Mouse (Mus musculus) embryo, embryonic 11 days (tissue): ENCODE results near the gene Zfp148.
"Not testable (repeated sequence)": the region's sequence is repeated elsewhere in the genome, so short reads cannot be mapped to it uniquely, and the experiment has no call there.

Experiments
- DNase-seq: peaks from one replicate; pipeline ENCODE4 v3.0.0-alpha.2; 2015

The Zfp148 gene

DNA sequence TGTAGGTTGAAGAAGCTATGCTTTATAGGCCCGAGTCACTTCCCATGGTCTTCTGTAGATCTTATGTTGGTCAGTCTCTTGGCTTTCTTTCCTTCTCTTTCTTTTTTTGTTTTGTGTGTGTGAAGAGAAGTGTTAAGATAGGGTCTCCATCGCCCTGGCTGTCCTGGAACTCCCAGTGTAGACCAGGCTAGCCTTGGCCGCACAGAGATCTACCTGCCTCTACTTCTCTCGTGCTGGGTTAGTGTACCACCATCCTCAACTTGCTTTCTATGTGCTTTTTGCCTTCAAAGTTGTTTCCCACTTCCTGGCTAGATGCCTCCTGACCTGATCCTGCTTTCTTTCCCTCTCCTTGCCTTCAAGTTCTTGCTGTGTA, 84.6 kb downstream of the Zfp148 start:
- no peak for DNase-seq

DNA sequence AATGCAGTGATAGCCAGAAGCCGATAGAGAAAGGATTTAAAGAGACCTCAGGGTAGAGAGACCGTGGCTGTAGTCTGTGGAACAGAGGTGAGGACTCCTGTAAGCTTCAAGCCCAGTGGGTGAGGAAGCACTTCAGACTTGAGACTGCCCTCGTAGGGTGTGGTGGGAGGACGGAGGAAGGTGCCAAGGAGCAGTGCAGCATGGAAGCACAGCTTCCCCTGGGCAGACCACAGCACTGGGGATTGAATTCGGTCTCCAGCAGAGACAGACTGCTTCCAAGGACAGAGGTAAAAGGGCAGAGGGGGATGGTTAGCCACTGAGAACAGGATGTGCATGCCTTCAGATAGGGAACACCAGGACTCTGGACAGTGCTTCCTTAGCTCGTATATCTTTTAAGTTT, 86.8 kb downstream of the Zfp148 start:
- no peak for DNase-seq

DNA sequence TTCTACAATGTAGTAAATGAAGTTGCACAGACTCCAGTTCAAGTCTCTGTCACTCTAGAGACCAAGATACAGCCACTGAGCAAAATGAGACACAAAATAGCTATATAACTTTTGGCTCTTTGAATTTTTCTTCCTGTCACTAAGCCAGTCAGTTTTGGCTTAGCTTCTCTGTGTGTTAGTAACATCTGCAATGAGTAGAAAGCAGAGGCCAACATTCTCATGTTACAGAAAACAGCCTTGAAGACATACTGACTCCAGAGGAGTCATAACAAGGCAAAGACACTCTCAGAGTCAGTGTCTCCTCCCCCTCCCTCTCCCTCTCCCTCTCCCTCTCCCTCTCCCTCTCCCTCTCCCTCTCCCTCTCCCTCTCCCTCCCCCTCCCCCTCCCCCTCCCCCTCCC, 89.3 kb downstream of the Zfp148 start:
- DNase-seq: no peak

DNA sequence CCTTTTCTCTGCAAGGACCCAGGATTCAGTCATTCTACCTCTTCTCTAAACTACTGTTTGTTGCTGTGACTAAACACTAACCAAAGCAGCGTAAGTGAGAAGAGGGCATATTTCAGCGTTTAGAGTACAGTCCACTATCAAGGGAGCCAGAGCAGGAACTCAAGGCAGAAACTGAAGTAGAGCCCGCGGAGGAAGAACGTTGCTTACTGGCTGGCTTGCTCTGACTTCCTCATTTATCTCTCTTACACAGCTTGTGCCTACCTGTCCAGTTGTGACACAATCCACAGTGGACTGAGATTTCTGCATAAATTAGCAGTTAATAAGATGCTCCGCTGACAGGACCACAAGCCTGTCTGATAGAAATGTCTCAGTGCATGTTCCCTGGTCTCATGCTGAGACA, 93.7 kb downstream of the Zfp148 start:
- DNase-seq: no peak

DNA sequence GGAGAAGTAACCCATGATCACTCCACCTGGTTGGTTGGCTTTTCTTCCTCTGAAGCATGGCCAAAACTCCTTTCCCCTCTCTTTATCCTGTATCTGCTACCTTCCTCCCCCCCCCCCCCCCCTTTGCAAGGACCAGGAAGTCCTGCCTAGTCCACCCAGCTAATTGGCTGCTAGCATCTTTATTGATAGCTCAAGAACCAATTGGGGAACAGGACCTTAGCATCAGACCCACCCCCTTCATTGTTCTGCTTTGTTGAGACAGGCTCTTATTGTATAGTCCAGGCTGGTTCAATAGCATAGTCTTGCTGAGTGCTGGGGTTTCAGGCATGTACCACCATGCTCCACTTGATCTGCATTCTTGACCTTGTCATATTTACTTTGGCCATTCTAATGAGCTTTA, 99.3 kb downstream of the Zfp148 start:
- no peak for DNase-seq

DNA sequence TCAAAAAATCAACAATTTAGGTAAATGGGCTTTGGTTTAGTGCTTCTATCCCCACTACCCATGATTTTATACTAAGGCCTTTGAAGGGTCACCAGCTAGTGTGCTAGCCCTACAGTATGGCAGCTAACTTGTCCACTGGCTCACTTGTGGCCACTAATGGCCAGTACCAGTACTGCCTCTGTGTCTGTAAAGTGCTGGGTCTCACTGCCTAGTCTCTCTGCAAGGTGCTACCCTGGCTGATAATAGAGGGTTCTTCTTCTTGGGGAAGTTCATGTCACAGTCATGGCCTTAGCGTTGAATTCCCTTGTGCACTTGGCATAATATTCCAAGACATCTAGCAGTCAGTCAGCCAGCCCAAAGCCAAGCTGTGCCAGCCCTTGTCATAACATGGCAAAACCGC, 100.5 kb downstream of the Zfp148 start:
- DNase-seq: peak; percentile 42

DNA sequence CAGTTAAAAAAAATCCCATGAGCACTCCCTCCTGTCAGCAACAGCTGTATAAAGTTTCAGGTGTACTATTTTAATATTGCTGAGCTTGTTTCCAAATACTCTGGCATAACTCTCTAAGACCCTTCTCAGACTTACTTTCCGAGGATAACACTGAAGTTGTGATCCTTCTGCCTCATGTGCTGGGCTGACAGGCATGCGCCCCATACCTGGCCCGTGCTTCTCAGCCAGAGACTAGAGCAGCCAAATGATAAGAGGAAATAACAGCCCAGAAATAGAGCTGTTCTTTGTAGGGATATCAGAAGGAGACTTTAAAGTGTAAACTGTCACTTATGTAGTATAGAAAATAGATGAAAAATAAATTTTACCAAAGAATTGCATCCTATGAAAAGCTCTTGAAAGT, 101.7 kb downstream of the Zfp148 start:
- DNase-seq: no peak

DNA sequence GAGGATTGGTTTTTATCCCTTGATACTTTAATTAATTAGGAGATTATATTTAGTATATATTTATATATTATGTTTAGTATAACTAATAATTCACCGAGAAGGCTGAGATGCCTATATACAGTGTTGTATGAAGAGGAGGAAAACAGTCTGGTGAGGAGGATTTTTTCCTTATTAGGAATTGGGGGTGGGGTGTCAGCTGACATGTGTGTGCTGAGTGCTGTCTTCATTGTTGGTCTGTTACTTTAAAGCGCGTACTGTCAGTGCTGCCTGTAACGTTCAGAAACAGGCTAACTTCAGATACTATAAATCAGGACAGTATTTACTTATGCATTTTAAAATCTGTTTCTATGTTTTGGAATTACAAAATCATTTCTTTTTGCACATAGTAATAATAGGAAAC, 107.1 kb downstream of the Zfp148 start:
- no peak for DNase-seq

DNA sequence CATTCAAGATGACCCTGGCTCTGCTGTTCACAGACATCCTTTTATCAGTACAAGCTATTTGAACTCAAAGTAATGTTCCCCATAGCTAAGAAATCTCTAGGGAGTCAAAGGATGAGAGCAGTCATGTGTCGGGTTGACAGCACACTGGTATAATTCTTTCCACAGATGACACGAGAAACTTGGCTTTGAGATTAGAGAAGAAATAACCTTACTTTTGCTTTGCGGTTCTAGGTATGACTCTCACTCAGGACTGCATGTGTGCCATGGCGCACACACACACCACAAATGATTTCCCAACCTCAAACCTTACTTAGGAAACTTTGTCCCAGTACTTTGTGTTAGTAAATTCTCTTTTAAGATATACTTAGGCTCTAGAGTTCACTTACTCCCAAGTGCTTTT, 113.7 kb downstream of the Zfp148 start:
- DNase-seq: no peak

DNA sequence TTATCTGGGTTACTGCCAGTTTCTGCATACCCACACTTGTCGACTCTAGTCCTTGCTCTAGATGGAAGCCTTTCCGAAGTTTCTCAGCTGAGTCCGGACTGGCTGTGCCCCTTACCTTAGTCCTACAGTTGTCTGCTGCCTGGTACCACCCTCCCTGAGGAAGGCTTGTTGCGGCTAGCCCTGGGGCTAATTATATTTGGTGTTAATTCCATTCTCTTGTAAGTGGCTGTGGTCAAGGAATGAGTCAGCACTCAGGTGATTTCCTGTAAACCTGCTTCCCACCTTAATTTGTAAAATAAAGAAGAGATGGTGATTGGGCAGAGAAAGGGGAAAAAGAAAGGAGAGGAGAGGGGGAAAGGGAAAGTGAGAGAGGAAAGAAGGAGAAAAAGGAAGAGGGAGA, 127.4 kb downstream of the Zfp148 start:
- no peak for DNase-seq

DNA sequence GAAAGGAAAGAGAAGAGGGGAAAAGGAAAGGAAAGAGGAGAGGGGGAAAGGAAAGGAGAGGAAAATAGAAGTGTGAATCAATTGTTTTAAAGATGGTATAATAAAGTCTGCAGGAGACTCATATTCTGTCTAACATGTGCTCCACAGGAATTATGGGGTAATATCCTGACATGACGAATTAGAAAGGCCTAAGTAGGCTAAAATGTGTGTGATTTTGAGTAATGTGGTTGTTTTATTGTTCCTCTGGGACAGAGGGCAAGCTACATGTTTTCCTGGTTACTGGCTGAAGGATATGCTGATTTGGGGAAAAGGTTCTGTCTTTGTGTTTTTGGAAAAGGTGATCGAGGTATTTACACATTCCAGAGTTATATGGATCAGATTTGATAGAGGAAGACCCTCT, 128.6 kb downstream of the Zfp148 start:
- DNase-seq: not testable (repeated sequence)

DNA sequence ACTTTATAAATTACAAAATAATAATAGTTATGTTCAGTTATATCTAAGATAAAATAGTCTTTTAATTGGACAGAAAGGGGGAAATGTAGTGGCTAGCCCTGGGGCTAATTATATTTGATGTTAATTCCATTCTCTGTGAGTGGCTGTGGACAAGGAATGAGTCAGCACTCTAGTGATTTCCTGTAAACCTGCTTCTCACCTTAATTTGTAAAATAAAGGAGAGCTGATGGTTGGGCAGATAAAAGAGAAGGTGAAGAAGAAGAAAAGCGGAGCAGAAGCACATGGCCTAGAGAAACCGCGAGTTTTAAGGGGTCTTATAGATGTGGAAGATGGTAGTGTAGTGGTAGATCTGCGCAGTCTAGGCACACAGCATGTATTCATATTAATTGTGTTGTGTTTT, 130.2 kb downstream of the Zfp148 start:
- DNase-seq: not testable (repeated sequence)

DNA sequence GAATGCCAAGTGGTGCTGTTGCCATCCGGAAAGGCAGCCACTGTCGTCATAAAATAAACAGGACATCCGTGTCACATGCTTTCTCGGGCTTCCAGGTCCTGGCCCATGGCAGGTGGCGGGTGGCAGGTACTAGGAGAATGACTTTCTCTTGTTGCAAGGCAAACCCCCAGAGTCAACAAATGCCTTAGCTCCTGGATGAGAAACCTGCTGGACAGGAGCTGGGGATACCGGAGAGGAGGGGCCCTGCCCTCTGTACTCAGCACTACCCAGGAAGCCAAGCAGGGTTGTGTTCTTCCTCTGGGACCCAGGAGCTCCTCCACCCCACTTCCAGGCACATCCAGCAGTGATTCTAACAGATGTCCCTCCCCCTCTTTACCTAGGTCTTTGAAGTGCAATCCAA, 131.9 kb downstream of the Zfp148 start:
- no peak for DNase-seq

DNA sequence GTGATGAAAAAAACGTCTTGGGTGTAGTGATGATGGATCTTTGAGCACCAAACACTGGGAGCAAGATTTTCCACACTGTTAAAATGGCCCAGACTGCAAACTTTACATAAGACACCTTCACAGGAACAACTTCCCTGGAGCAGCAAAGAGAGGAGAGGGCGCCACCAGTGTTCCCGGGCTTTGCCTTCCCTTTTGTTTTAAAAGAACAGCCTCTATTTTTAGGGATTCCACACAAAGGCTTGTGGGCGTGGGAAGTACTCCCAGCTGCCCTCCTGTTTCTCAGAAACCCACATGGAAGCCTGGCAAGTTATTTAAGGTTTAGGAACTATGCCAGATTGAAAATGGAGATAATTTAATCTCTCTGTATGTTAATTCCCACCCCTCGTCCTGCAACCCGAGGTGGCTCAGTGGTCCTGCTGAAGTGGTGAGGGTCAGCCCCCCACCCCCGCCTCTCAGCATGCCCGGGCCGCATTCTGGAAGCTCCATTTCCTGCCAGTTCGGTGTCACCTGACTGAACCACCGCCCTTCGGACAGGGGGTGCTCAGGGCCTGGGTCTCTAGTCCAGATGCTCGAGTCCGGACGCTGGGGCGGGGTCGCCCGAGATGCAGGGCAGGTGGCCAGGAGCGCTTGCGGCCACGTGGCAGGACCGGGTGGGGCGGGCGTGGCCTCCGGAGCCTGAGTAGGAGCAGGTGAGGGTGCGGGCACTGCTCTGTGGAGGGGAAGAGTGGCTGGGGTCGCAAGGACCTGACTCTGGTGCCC, 136.3 kb downstream of the Zfp148 start, which contains the start of gene Slc12a8:
Slc12a8 (plus strand) TSS at position 522 of the 759 bp plus-strand sequence.
- DNase-seq: peak; percentile 54

DNA sequence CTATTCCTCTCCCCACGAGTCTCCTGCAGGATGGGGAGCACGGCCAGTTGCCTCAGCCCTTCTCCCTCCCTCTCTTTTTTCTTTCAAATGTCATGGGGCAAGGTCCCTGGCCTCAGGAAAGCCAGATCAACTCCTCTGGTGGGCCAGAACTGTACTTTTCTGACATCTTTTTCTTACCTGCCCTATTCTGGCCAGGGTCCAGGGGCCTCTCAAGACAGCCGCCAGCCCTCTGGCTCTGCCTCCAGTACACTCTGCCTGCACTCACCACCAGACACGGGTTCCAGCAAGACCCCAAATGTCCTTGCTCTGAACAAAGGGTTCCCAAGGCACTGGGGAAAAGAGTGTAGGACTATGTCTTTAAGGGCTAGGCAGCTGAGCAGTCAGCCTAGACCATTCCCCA, 137.0 kb downstream of the Zfp148 start:
- no peak for DNase-seq

DNA sequence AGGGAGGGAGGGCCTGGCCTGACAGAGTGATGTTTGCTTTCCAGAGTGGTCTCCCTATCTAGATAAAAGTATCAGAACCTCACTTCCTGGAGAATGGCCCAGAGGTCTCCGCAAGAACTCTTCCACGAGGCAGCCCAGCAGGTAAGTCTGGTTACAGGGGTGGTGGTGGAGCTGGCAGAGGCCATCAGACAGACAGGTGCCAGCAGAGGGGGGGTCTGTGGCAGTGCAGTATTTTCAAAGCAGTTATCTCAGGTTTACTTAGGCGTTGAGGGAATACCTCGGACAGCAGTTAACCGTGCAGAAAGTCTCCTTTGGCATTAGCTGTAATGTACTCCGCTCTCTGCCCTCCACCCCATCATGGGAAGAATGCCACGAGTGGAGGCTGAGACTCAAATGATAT, 137.6 kb downstream of the Zfp148 start:
- no peak for DNase-seq

DNA sequence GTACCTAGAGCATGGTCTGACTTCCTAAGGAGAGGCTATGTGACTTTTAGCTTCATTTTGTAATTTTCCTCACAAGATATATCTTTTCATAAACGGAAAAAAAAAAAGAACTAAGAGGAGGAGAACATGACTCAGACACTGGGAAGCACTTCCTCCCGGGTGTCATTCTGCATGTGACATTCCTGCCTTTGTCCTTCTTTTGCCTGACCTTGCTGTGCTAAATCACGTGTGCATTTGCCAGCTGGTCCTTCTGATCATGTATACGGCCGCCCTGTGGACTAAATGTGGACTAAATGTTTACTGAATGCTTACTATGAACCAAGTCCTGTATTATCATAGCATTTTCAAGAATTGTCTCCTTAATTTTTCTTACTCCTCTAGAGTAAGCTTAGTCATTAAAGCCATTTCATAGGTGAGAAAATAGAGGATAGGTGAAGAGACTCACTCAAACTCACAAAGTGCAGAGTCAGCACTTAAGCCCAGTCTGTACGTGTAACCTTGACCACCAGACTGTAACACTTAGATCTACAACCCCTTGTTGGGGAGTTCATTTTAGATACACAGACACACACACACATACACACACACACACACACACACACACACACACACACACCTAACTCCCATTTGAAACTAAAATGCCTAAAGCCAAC, 139.4 kb downstream of the Zfp148 start:
- DNase-seq: no peak

DNA sequence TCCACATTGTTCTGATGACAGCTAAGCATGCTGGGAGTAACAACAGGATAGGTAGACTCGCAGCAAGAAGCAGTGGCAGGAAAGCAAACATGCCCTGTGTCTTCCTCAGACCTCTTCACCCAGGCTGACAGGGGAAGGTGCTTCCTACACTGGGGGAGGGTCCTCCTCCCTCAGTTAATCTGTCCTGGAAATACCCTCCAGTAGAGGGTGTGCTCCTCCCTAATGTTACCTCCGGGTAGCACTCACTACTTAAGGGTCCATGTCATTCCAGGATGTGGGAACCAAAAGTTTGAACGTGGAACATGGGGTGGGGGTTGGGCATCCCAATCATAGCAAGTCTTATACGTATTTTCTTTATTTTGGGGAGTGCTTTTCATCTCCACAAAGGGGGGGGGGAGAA, 141.9 kb downstream of the Zfp148 start:
- DNase-seq: no peak

DNA sequence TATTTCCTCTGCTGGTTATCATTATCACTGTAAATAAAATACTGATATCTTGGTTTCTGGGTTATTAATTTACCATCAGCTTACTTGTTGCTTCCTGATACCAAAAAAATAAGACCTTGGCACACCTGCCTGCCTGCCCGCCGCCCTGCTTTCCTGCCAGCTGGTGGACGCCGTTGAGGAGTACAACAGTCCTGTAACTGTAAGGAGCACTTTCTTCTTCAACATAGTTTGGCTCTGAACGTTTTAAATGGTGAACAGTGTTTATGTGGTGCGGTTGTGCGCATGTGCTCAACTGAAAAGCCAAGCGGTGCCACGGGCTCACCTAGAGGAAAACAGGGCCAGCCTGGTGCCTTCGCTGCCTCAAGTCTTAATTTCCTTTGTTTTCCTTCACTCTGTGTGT, 142.9 kb downstream of the Zfp148 start:
- DNase-seq: no peak

DNA sequence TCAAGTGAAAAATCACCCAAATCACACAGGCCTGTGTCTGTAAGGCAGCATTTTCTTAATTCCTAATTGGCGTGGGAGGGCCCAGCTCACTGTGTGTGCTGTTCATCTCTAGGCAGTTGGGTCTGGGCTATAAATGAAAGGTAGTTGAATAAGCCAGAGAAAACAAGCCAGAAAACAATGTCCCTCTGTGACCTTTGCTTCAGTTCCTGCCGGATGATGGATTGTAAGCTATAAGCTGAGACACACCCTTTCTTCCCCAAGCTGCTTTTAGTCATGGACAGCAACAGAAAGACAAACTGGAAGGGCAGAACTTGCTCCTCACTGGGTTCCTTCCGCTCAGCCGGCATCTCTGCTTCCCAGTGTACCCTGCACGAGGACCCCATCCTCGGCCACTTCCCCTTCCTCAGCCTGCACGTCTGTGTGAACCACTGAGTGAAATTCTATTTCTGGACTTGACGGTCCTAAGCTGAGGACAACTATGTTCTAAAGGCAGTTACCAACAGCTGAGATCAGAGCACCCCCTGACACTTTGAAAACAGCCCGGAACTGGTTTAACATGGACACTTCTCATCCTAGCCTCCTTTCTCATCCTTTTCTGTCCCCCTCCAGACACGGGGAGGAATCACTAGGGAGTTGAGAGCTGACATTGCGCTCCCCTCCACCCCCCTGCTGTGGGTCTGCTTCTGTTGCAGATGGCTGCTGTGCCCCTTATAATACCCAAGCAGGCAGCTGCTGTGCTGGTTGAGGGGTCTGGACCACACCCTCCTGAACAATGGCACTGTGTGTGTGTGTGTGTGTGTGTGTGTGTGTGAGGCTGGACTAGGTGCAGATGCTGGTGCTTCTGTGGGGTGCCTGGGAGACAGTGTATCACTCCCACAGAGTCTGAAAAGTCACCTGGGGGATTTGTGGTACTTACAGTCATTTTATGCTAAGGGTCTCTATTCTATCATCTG, 149.1 kb downstream of the Zfp148 start:
- DNase-seq: peak; percentile 37

DNA sequence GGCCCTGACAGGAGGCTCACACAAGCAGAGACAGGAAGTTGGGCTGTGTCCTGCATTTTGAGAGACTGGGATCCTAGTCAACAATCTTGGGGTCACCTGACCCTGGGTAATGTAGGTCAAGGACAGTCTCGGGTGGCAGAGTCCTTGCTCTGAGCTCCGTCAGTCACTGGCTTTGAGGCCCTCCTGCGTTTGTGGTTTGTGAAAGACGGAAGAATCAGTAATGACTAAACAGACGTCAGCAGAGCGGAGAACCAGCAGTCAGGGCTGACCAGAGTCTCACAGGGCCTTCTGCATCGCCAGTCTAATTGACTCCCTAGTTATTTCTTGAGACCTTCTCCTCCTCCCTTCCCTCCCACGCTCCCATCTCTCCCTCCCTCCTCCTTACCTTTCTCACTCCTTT, 150.5 kb downstream of the Zfp148 start:
- no peak for DNase-seq

DNA sequence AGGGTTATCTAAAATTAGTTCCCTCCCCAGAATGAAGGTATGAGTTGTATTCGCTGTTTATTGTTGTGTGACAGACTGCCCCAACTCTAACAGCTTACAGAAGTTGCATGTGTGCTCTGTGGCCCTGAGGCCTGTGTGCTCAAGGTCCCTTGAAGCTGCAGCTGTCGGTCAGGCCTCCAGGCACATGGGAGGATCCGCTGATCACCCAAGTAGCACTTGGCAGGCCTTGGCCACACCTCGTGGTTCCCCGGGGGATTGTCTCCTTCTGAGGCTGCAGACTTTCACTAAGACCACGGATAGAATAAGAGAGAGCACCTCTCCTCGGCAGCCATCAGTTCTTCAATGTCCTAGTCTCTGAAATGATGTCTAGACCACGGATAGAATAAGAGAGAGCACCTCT, 155.8 kb downstream of the Zfp148 start:
- no peak for DNase-seq

DNA sequence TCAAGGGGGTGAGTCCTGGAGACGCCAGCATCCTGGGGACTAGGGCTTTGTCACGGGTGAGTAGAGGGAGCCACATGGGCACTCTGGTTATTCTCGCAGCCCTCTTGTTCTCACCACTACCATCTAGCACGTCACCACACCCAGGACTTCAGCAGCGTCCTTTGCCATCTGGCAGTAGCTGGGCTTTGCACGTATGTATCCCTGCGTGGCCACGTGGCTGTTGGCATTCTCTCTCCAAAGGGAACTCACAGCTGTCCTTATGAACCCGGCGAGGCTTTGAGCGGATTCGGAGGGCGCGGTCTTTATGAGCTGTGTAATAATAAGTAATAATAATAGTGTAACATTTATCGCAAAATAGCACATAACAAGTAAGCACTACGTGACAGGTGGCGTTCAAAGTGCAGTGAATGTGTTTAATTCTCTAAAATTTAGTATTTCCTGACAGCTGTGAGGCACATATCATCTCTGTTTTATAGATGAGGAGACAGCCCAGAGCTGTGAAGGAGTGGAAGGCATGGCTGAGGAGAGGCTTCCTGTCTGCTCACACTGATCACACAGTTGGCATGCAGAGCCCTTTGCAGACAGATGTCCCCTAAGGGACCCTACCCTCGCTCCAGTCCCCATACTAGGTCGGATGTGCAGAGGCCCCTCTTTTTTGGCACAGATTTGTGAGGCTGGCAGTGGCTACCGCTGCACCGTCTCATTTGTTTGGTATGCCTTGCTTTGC, 157.0 kb downstream of the Zfp148 start:
- DNase-seq: no peak
